Mouse (Mus musculus): ENCODE data around the gene Slc1a1. TPM values are rescaled to one million over a fixed set of nuclear protein-coding genes. Genes with fewer than 3 reads are reported as not detected.
A peak's percentile ranks its signal among the peaks of the same experiment; 100 is the strongest.

Slc1a1 gene
- polyA plus RNA-seq, 1 experiment from 2014 or later: 1.2 TPM

DNA sequence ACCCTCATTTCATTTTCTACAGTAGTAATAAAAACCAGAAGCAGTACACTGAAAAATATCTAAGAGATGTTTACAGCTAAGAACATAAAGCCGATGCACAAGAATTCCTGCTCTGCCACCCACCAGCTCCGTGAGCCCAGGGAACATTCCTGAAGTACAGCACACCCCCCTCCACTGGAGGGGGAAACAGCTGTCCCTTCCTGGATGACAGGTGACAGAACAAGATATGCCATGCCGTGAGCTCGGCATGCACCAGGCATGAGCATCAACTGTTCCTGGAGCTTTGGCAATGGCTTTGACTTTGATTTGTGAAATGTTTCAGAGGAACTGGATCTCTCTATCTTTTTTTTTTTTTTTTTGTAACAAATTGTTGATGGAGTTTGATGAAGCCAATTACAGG is 111.9 kb downstream of the Slc1a1 start:
- no peak overlapping the region for H3K4me2 ChIP-seq (replicated peaks; ENCODE audit: low read depth, low read length)
- no peaks in the 10 kb centered on the region for H3K9me3 ChIP-seq (ENCODE audit: control insufficient read depth, low read length)
- no peak for DNase-seq (ENCODE audit: low spot score)
- H3K9ac ChIP-seq (ENCODE audit: low read depth, low read length): no peak overlapping the region
- no peak for ATAC-seq (ENCODE audit: low FRiP score)
- WGBS: 73% methylated on average over 4 of the region's 4 CpGs
- H3K27me3 ChIP-seq (ENCODE audit: control insufficient read depth, insufficient read depth, low read length): no peaks in the 10 kb centered on the region
- no peak overlapping the region for H3K27ac ChIP-seq (ENCODE audit: low read depth, low read length)
- H3K4me1 ChIP-seq (replicated peaks; ENCODE audit: control insufficient read depth, insufficient read depth, low read length): no peaks in the 10 kb centered on the region
- no peak overlapping the region for H3K4me3 ChIP-seq (ENCODE audit: low read depth, low read length)
- no peaks in the 10 kb centered on the region for H3K36me3 ChIP-seq (ENCODE audit: control insufficient read depth, insufficient read depth, low read length)

DNA sequence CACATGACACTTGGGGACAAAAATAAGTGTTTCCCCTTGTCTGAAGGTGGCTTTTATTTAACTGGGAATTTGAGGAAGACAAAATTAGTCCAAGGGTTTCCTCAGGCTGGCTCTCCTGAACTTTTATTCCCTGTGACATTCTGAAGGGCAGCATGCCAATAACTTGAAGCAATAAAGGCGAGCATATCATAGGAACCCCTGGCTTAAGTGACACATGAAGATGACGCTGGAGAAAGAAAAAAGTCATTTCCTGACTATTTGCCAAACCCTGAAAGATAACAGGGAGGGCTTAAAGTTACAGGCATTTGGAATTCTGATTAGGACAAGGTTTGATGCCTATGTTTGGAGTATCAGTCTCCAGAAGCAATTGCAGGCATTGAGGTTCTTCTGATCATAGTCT is 112.5 kb downstream of the Slc1a1 start:
- no peaks in the 10 kb centered on the region for H3K9me3 ChIP-seq (ENCODE audit: control insufficient read depth, low read length)
- no peak for ATAC-seq (ENCODE audit: low FRiP score)
- no peaks in the 10 kb centered on the region for H3K27me3 ChIP-seq (ENCODE audit: control insufficient read depth, insufficient read depth, low read length)
- 75% methylated on average over 2 of the region's 2 CpGs for WGBS
- H3K9ac ChIP-seq (ENCODE audit: low read depth, low read length): no peak overlapping the region
- H3K4me2 ChIP-seq (replicated peaks; ENCODE audit: low read depth, low read length): no peak overlapping the region
- no peaks in the 10 kb centered on the region for H3K36me3 ChIP-seq (ENCODE audit: control insufficient read depth, insufficient read depth, low read length)
- no peak overlapping the region for H3K4me3 ChIP-seq (ENCODE audit: low read depth, low read length)
- H3K4me1 ChIP-seq (replicated peaks; ENCODE audit: control insufficient read depth, insufficient read depth, low read length): no peaks in the 10 kb centered on the region
- no peak for DNase-seq (ENCODE audit: low spot score)
- H3K27ac ChIP-seq (ENCODE audit: low read depth, low read length): no peak overlapping the region

DNA sequence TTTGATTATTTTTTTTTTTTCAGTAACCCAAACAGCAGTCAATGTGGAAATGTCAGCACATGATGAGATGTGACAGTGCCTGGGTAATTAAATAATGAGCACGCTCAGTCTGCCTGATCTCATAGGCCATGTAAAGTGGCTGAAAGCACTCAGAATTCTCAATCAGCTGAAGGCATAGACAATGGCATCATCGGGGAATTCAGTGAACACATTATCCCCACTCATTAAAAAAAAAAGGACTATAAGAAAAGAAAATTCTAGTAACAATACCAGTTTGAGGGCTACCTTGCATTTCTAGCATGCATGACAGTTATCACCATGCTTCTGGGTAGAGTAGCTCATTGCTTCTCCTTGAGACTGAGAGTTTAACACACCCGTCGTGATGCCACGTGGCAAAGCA is 116.4 kb downstream of the Slc1a1 start:
- Histone ChIP-seq H3K36me3 (ENCODE audit: control insufficient read depth, insufficient read depth, low read length) (no peaks in the 10 kb centered on the region), H3K9me3 (ENCODE audit: control insufficient read depth, low read length) (no peaks in the 10 kb centered on the region), H3K4me3 (ENCODE audit: low read depth, low read length) (no peak overlapping the region), H3K4me1 (replicated peaks; ENCODE audit: control insufficient read depth, insufficient read depth, low read length) (no peaks in the 10 kb centered on the region), H3K4me2 (replicated peaks; ENCODE audit: low read depth, low read length) (no peak overlapping the region), H3K27ac (ENCODE audit: low read depth, low read length) (no peak overlapping the region), H3K9ac (ENCODE audit: low read depth, low read length) (no peak overlapping the region), H3K27me3 (ENCODE audit: control insufficient read depth, insufficient read depth, low read length) (no peaks in the 10 kb centered on the region)
- DNase-seq (ENCODE audit: low spot score) (no peak), ATAC-seq (ENCODE audit: low FRiP score) (no peak)
- WGBS: 77% methylated on average over 5 of the region's 5 CpGs

DNA sequence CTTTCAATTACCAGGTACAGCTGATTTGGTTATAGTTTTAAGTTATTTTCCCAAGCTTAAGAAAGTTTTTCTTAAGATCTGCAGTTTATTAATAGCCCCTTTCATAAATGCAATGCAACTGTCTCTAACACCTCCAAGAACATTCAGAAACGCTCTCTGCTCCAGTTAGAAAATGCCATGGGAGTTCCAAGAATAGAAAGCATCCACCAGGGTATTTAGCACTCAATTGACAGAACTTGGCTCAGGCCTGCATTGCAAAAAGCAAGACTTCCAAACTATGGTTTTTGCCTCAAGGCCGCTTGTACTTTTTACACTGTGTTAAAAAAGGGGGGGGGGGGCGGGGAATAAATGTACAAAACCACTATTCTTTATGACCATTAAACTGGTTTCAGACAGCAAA is 128.3 kb downstream of the Slc1a1 start:
- Histone ChIP-seq H3K36me3 (ENCODE audit: control insufficient read depth, insufficient read depth, low read length) (no peaks in the 10 kb centered on the region), H3K9ac (ENCODE audit: low read depth, low read length) (no peak overlapping the region), H3K4me1 (replicated peaks; ENCODE audit: control insufficient read depth, insufficient read depth, low read length) (peaks cover 2% of the 10 kb centered on the region; the same call in 1 of the 2 replicates), H3K9me3 (ENCODE audit: control insufficient read depth, low read length) (no peaks in the 10 kb centered on the region), H3K27me3 (ENCODE audit: control insufficient read depth, insufficient read depth, low read length) (0 out of 2 replicates have a peak, but pooled peaks cover 2% of the 10 kb centered on the region), H3K4me3 (ENCODE audit: low read depth, low read length) (no peak overlapping the region), H3K27ac (ENCODE audit: low read depth, low read length) (no peak overlapping the region), H3K4me2 (replicated peaks; ENCODE audit: low read depth, low read length) (no peak overlapping the region)
- ATAC-seq (ENCODE audit: low FRiP score) (no peak), DNase-seq (ENCODE audit: low spot score) (no peak)
- WGBS: 52% methylated on average over 3 of the region's 3 CpGs

DNA sequence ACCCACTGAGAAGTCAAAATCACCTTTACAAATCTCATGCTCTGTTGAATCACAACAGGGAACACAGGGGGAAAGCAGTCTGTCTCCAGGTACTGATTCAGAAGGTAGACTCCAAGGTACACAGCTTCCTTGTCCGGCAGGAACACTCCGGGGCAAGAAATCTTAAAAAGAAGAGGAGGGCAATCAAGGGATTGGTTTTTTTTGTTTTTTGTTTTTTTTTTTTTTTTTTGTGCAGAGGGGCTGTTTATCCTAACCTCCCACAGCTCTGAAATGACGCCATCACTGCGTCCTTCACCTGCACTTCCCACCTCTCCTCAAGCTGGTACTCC is 128.6 kb downstream of the Slc1a1 start:
- Histone ChIP-seq H3K9ac (ENCODE audit: low read depth, low read length) (peak overlapping the region; percentile 88; the same call in 1 of the 2 replicates), H3K9me3 (ENCODE audit: control insufficient read depth, low read length) (no peaks in the 10 kb centered on the region), H3K4me1 (replicated peaks; ENCODE audit: control insufficient read depth, insufficient read depth, low read length) (peaks cover 2% of the 10 kb centered on the region; the same call in 1 of the 2 replicates), H3K27me3 (ENCODE audit: control insufficient read depth, insufficient read depth, low read length) (0 out of 2 replicates have a peak, but pooled peaks cover 2% of the 10 kb centered on the region), H3K27ac (ENCODE audit: low read depth, low read length) (no peak overlapping the region), H3K4me2 (replicated peaks; ENCODE audit: low read depth, low read length) (peak overlapping the region; percentile 83), H3K4me3 (ENCODE audit: low read depth, low read length) (peak overlapping the region; percentile 77), H3K36me3 (ENCODE audit: control insufficient read depth, insufficient read depth, low read length) (no peaks in the 10 kb centered on the region)
- ATAC-seq (ENCODE audit: low FRiP score) (no peak), DNase-seq (ENCODE audit: low spot score) (no peak)
- 2% methylated on average over 4 of the region's 4 CpGs for WGBS

Other genes starting within 250 kb of the Slc1a1 start
- 2.3 and 2.9 TPM in 2 replicates for gene Glis3, start 155.0 kb upstream of the Slc1a1 start, polyA plus RNA-seq (2014; fragmentation: Nextera tagmentation; extraction: Ambion mirVana)
- 6.5 and 7.6 TPM in 2 replicates for gene Plpp6, start 128.9 kb downstream of the Slc1a1 start, polyA plus RNA-seq (2014; fragmentation: Nextera tagmentation; extraction: Ambion mirVana)
- gene 4430402I18Rik, start 132.8 kb downstream of the Slc1a1 start, polyA plus RNA-seq (2014; fragmentation: Nextera tagmentation; extraction: Ambion mirVana): 0.32 and 0.71 TPM in 2 replicates
- gene Cdc37l1, start 155.3 kb downstream of the Slc1a1 start, polyA plus RNA-seq (2014; fragmentation: Nextera tagmentation; extraction: Ambion mirVana): 51.5 and 51.7 TPM in 2 replicates
- 82.4 and 83.5 TPM in 2 replicates for gene Ak3, start 212.9 kb downstream of the Slc1a1 start, polyA plus RNA-seq (2014; fragmentation: Nextera tagmentation; extraction: Ambion mirVana)